Mouse (Mus musculus) left cerebral cortex, postnatal 10 days (tissue): ENCODE measurements around the gene Zbtb45. TPM values are rescaled to one million over a fixed set of nuclear protein-coding genes. Genes with fewer than 3 reads are reported as not detected.

Source experiments
- DNase-seq, 2 experiments: peaks; one replicate each; pipeline ENCODE4 v3.0.0; 2021 to 2022; ENCODE audit warnings: low spot score in 2 of 2, mixed read lengths in 1 of 2; ENCODE audit errors: extremely low spot score in 1 of 2
- intact Hi-C: fragments of 180-260 bp; cut with DNase I; formaldehyde crosslinking; loops from one replicate; pipeline ENCODE4 v1.15.1; 2025
- total RNA-seq, 2 experiments: library from RNA; stranded (reverse); gene quantifications; 2 replicates each; pipeline ENCODE4 v1.2.3; 2021

Zbtb45 gene
- total RNA-seq, 2 experiments from 2014 or later, result 31.3 to 32.1 TPM

- no peak for DNase-seq
- intact Hi-C loops, result no loop called here
These were observed 27.0 kb upstream of the Zbtb45 start for GRCm38 (mm10) chr7:13036806-13037205.

DNA sequence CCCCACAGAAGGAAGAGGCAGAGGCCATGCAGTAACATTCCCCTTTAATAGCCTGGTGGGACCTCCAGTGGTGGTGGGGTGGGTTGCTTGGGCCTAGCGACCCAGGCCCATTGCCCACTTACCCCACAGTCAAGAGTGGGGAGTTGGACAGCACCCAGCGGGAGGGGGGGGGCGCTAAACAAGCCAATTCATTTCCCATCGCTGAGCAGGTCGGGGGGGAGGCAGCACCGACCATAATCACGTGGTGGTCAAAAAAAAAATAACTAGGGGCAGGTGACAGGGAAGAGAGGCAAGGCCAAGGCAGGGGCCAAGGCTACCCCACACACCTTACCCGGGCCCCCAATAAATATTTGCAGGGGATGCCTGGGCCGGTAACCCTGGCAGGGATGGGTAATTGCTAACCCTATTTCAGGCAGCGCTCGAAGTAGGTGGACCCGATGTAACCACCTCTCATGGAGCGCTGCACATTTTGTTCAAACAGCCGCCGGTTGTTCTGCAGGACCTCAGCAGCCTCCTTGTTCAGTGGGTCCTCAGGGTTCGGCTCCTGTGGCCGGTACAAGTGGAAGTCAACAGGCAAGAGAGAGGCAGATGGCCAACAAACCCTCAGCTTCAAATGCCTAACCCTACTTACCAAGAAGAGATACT is 25.5 kb upstream of the Zbtb45 start:
- DNase-seq, result peak in 1 of 2 experiments; percentile 60
- intact Hi-C loops, result no loop called here

DNA sequence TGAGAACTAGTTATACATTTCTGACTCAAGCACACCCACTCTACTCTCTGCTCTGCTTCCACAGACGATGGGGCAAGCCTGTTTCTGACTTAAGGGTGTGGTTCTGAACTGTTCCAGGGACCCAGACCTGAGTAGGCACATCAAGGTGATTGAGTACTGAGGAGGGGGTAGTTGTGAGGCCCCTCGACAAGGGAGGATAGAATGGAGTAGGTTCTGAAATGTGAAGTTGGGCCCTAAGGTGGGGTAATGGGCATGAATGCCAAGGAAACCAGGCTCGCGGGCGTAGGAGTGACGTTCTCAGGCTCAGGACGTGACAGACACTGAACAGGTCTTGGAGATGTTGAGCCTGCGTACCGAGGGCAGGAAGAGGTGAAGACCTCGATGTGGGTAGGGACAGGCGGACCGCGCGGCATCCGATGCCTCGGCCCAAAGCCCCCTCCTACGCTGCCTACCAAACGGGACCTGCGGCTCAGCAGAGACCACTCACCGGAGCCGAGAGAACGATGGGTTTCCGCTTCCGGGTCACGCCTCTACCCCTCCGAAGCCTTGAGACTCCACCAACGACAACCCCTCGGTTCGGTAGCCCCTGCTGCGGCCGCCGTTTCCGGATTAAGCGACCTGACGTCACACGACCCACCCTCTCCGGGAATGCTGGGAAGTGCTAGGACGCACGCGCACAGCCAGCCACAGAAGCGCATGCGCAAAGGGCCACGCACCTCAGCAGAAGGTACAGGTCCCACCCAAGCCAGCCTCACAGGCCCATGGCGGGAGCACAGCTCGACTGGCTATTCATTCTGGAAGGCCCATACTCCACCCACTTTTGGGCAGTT is 24.5 kb upstream of the Zbtb45 start, which contains the start of gene Chmp2a:
Gene Chmp2a (minus strand): TSS at position 660 of the 830 bp plus-strand sequence.
- peak; percentile 97 to 98 for DNase-seq
- intact Hi-C loops, result no loop called here

GRCm38 (mm10) chr7:13033451-13034147 is 23.8 kb upstream of the Zbtb45 start:
- intact Hi-C loops, result no loop called here
- peak in 1 of 2 experiments; percentile 31 for DNase-seq

DNA sequence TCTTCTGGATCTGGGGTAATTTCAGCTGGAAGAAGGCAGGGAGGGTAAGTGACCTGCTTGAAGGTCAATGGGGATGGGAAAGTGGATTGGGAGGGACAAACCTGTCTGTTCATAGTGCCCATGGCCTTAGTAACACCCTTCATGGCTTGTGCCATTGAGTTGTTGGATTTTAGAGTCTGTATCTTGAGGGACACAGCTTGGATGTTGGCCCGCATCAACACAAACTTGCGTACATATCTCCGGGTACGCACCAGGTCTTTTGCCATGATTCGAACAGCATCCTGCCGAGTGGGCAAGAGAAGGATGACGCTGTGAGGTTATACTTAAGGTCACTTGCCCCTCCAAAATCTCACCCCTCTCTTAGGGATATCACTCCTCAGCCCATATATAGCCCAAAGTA is 22.7 kb upstream of the Zbtb45 start:
- intact Hi-C loops, result no loop called here
- DNase-seq, result no peak

DNA sequence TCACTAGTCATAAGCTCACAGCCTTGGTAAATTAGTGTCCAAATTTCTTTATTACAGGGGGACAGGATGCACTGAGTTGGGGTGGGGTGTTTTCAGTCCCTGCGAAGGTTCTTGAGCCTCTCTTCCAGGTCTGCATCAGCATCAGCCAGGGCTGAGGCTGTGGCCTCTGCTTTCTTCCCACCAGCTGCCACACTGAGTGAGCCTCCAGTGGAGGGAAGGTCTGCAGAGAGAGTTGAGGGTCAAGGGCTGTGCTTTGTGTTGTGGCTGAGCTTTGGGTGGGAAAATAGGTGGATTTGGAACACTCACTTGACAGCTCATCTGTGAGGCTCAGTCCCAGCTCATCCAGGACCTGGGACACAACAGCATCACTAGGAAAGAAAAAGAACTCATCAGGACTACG is 22.1 kb upstream of the Zbtb45 start:
- no peak for DNase-seq
- intact Hi-C loops, result no loop called here

- intact Hi-C loops, result no loop called here
These were observed 21.2 kb upstream of the Zbtb45 start for GRCm38 (mm10) chr7:13031069-13031468.

DNA sequence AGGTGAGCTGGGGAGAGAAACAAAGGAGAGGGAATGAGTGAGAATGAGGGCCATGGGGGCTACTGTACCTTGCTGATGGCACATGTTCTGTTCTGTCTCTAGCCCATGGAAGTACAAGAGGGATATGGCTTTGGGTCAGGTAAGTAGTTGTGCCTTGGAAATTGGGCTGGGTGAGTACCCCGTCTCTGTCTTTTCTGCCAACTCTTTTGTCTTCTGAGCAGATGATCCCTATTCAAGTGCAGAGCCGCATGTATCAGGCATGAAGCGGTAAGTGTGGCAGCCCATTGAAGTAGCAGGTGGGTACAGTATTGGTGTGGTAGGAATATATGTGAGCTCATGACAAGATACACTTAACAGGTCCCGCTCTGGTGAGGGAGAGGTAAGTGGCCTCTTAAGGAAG is 19.2 kb upstream of the Zbtb45 start:
- intact Hi-C loops, result no loop called here
- no peak for DNase-seq

More at GRCm38 (mm10) chr7:13031069-13031468, 21.2 kb upstream of the Zbtb45 start:
- peak; percentile 7 to 42 for DNase-seq

DNA sequence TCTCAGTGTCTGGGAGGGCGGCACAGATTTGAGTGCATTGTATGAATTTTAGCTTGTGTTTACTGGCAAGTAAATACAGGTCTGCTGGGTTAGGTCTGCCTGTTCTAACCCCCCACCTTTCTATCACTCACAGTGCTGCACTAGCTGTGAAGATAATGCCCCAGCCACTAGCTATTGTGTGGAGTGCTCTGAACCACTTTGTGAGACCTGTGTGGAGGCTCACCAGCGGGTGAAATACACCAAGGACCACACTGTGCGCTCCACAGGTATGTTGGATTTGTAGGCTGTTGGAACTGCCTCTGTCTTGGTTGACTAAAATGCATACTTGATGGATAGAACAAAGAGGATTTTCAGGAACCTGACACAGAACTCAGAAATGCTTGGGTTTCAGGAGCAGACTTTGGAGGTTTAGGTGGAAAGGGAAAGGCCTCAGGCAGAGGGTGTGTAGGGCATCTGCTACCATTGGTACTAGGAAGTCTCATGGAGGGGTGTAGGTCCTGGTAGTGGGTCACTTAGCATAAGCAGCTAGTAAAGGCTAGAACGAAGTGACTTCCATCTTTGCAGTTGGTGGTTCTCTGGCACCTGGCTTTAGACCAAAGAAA is 15.8 kb upstream of the Zbtb45 start:
- intact Hi-C loops, result loop anchor here (2.0 kb wide), 1 partner anchor 17 kb away; no protein-coding TSS in a partner anchor
- DNase-seq, result no peak

DNA sequence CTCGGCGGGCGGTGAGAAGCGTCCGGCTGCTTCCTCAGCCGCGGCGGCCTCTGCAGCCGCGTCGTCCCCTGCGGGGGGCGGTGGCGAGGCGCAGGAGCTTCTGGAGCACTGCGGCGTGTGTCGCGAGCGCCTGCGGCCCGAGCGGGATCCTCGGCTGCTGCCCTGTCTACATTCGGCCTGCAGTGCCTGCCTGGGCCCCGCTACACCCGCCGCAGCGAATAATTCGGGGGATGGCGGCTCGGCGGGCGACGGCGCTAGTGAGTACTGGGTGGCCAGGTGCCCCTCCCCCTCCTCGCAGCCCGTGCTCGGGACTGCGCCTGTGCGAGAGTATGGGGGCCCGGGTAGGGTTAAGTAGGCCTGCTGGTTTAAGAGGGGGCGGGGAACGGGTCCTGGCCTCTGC is 15.0 kb upstream of the Zbtb45 start:
- intact Hi-C loops, result loop anchor here (2.0 kb wide), 1 partner anchor 16 kb away; no protein-coding TSS in a partner anchor
- DNase-seq, result peak; percentile 80 to 94

DNA sequence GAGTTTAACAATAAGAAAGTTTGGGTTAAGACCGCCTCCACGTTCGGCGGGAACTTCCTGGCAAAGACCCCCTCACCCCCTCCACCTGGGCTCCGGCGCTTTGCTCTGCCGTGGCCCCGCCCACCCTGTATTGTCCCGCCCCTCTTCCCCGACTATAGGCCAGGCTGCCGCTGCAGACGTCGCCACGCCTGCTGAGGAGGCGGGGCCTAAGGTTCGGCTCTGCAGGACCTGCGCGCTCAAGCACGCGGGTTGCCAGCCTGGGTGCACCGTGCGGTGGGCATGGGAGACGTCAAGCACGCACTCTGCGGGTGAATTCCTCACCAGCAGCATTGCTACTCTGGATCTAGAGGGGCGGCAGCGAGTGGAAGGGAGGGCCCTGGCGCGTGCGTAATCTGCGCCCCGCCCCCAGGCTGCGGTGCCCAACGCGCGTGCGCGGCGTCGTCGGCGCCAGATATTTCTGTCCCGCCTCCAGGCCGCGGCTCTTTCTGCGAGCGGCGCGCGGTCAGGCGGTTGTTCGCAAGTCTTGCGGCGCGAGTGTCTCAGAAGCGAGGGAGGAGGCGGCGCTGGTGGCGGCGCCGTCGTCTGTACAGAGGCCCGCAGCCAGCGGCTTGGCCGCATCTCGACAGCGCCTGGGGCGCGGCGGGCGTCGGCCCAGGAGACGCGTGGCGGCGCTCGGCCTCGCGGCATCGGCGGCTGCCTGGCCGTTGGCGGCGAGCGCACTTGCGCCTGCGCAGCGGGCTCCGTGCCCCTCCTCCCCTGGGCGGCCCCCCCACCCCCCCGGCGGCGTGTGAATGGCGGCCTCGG is 14.3 kb upstream of the Zbtb45 start:
- peak; percentile 91 to 96 for DNase-seq
- intact Hi-C loops, result loop anchor here (2.0 kb wide), 1 partner anchor 15 kb away; no protein-coding TSS in a partner anchor

GRCm38 (mm10) chr7:13022773-13023535 is 13.1 kb upstream of the Zbtb45 start:
- intact Hi-C loops, result no loop called here
- peak in 1 of 2 experiments; percentile 86 for DNase-seq

DNA sequence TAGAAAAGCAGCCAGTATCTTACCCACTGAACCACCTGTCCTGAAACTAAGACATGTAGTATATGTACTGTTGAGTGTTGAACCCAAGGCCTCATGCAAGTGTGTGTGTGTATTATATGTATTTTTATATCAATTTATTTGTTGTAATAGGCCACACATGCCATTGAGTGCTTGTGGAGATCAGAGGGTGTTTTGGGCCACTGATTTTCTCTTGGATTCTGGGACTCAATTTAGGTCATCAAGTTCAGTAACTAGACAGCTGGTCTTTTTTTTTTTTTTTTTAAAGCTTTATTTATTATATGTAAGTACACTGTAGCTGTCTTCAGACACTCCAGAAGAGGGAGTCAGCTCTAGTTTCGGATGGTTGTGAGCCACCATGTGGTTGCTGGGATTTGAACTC is 5.4 kb upstream of the Zbtb45 start:
- DNase-seq, result no peak

DNA sequence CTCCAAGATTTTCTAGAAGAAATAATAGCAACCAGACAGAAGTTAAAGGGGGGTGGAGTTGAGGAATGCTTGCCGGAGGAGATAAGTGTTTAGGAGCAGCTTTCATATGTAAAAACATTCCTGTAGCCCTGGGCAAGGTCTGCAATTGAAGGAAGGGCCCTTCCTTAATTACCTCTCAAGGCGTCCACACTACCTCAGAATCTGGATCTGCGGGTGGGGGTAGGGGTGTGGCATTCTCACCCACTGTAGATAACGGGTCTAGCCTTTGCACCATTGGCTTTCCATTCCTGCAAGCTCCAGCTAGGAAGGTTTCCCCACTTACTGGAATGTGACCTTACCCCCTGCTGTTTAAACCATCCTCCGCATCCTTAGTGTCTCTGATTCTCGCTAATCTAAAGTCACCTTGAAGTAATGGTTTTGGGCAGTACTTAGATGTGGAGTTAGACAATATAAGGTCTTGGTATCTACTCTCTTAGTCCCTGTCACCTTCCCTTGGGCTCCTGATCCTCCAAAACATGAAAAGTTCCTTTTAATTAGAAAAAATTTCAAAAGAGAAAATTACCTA is 4.5 kb upstream of the Zbtb45 start:
- DNase-seq, result no peak
- intact Hi-C loops, result no loop called here

More for the DNA sequence above, 5.4 kb upstream of the Zbtb45 start:
- intact Hi-C loops, result no loop called here

DNA sequence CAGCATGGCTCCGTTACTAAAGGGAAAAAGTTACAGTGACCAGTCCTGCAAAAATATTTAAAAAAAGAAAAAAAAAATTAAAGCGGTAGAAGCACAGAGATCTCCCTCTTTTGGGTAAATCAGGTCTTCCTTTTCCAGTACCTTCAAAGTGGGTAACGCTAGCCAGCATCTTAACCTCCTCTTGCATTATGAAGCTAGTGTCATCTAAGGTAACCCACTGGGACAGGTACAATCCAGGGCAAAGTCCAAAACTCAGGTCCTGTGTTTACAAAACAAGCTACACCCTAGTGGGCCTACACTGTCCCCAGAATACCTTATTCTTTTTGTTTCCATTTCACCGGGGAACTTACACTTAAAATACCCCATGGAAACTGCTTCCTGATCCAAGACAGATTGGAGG is 3.8 kb upstream of the Zbtb45 start:
- intact Hi-C loops, result no loop called here

DNA sequence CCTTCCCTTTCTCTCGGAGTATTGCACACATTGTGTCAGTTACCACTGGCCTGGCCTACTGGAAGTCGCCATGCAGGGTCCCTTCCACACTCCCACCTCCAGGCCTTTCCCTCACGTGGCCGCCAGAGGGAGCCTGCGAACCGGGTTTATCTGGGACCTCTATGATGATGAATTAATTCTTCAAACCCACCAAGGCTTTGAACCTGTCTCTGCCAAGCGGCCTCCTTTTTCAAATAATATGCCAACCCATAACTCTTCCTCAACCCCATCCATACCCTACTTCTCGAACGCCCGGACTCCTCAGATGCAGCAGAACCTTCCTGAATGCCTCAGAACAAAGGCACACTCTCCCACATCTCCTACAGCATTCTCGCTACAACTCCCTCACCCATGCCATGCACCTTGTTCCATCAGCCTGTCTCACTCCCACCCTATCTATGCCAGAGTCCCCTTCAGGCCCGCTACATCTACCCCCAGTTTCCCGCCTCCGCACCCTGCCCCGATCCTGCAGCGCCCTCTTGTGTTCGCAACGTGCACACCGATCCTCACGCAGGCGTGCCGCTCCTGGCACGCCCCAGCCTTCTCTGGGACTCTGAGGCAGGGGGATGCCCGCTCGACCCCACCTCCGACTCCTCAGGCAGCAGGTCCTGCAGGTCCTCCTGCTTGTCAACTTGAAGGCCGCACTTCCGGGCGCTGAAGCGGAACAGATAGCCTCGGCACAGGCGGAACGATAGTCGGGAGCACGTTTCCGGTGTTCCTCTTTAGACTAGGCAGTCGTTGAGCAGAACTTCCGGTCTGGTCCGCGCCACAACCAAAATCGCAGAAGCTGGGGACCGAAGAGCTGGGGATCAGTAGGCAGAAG is 460 bp downstream of the Zbtb45 start:
- peak; percentile 94 to 95 for DNase-seq
- intact Hi-C loops, result loop anchor here (2.0 to 5.0 kb wide), 3 partner anchors 15 to 97 kb away; no protein-coding TSS in a partner anchor

More for the DNA sequence above, 3.8 kb upstream of the Zbtb45 start:
- no peak for DNase-seq
